Mouse (Mus musculus) colon, adult 2 months (tissue): ENCODE measurements around the gene Cep57. TPM values are rescaled to one million over a fixed set of nuclear protein-coding genes. Genes with fewer than 3 reads are reported as not detected.

Experiments used
- polyA plus RNA-seq: library from polyadenylated mRNA; depleted of rRNA; stranded (reverse); fragments of >200 nt; gene quantifications from 2 replicates; pipeline ENCODE4 v1.2.3, GENCODE M21; 2012; rRNA removed

Gene Cep57
- 5.2 and 6.4 TPM in 2 replicates for polyA plus RNA-seq

DNA sequence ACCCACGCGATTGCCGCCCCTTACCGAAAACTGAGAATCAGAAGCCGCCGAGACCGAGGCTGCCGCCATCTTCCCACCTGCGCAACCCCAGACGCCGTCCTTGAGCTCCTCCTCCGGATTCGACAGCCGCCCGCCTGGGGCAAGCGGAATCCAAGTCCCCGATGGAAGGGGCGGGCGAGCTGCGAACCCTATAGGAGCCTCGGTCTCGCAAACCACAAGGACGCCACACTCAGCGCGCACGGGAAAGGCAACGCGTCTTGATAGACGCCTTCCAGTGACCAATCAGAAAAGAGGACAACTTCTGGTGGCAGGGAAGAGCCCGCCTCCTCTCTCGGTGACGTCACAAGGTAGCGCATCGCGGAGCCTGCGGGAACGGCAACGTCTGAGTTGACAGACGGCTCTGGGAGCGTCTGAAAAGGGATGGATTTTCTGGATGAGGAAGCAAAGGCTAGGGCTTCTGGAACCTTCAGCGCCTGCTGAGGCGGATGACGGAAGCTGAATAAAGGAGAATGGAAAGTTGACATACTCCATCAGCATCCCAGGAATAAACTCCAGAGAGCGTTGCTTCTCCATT is at the start of gene Cep57:
Gene Cep57 (minus strand): TSS at position 276 of the 574 bp plus-strand sequence.

DNA sequence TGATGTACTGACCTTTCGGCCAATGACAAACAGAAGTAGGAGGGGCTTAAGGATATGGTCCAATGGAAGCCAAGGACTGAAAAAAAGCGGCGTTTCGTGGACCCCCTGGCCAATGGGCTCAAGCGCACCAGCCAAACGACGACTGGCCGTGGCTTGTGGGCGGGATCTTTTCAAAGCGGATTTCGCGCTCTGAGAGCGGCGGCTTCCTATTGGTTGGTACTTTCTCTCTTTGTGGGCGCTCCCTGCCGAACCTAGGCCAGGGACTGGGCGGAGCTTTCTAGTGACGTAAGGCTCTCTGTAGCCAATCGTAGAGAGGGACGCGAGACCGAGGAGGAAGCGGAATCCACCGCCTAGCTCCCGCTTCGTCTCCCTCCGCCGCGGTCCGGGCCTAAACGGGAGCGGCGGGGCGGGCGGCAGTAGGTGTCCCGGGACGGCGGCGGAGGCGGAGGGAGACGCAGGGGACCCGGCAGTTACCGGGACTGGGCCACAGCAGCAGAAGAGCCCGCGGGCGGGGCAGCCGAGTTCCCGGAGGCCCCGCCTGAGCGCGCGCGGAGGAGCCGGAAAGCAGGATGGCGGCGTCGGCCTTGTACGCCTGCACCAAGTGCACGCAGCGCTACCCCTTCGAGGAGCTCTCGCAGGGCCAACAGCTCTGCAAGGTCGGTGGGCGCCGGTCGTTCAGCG is 639 bp upstream of the Cep57 start, which contains the start of gene Fam76b:
Gene Fam76b (plus strand): TSS at position 311 of the 681 bp plus-strand sequence.

Other genes with a start within 250 kb of the Cep57 start
- 42.9 and 51.9 TPM in 2 replicates for gene Mtmr2, start 78.7 kb downstream of the Cep57 start, polyA plus RNA-seq
- gene Fam76b, start 609 bp upstream of the Cep57 start, polyA plus RNA-seq: 10.6 and 14.7 TPM in 2 replicates